Mouse (Mus musculus) MEL (cell line): Measurements from ENCODE around the gene Apbb2. TPM values are rescaled to one million over a fixed set of nuclear protein-coding genes. Genes with fewer than 3 reads are reported as not detected.

ENCODE experiments used
- DNase-seq: peaks from one replicate; pipeline ENCODE4 v3.0.0; 2011; ENCODE audit warnings: low read depth, low spot score
- H3K27ac ChIP-seq: 2 replicates; pipeline ENCODE4 v1.5.1; 2012; ENCODE audit warnings: low read depth, mild to moderate bottlenecking, control low read depth, low read length, moderate library complexity; ENCODE audit not compliant: control insufficient read depth
- H3K27me3 ChIP-seq, 2 experiments: fragments of 150-350 bp in 1 of 2; sonication (generic) in 1 of 2; 2 replicates each; pipeline ENCODE4 v1.6.1; 2012; ENCODE audit warnings: low read length in 2 of 2, mild to moderate bottlenecking in 2 of 2, improper control_type of control experiment in 1 of 2, moderate library complexity in 1 of 2; ENCODE audit not compliant: insufficient read depth in 2 of 2, control insufficient read depth in 1 of 2
- H3K36me3 ChIP-seq, 2 experiments: 2 replicates each; pipeline ENCODE4 v1.6.1; 2012 to 2014; ENCODE audit warnings: low read length in 2 of 2, improper control_type of control experiment in 1 of 2, inconsistent platforms in 1 of 2, mild to moderate bottlenecking in 1 of 2; ENCODE audit not compliant: insufficient read depth in 2 of 2, control insufficient read depth in 1 of 2
- H3K4me1 ChIP-seq, 2 experiments: fragments of 150-350 bp in 1 of 2; sonication (generic) in 1 of 2; 2 replicates each; pipeline ENCODE4 v1.6.1; 2012; ENCODE audit warnings: low read length in 2 of 2, improper control_type of control experiment in 1 of 2, mild to moderate bottlenecking in 1 of 2; ENCODE audit not compliant: insufficient read depth in 2 of 2, control insufficient read depth in 1 of 2
- H3K4me3 ChIP-seq, 2 experiments: fragments of 150-350 bp in 1 of 2; sonication (generic) in 1 of 2; 2 replicates each; pipeline ENCODE4 v1.5.1; 2012; ENCODE audit warnings: low read depth in 2 of 2, low read length in 2 of 2, mild to moderate bottlenecking in 2 of 2, moderate library complexity in 2 of 2, control low read depth in 1 of 2, improper control_type of control experiment in 1 of 2; ENCODE audit not compliant: control insufficient read depth in 1 of 2, insufficient read depth in 1 of 2
- H3K79me2 ChIP-seq: 2 replicates; pipeline ENCODE4 v1.6.1; 2012; ENCODE audit warnings: mild to moderate bottlenecking, low read length, moderate library complexity; ENCODE audit not compliant: control insufficient read depth, poor library complexity, insufficient read depth
- H3K9ac ChIP-seq: 2 replicates; pipeline ENCODE4 v1.6.1; 2012; ENCODE audit warnings: low read depth, mild to moderate bottlenecking, control low read depth, low read length, moderate library complexity; ENCODE audit not compliant: control insufficient read depth, poor library complexity, severe bottlenecking
- H3K9me3 ChIP-seq: fragments of 150-350 bp; sonication (generic); replicated peaks from 2 replicates; pipeline ENCODE4 v1.6.1; 2012; ENCODE audit warnings: mild to moderate bottlenecking, low read length, improper control_type of control experiment, moderate library complexity; ENCODE audit not compliant: insufficient read depth
- BHLHE40 ChIP-seq: IDR thresholded peaks from 2 replicates; pipeline ENCODE4 v1.6.1; 2012; ENCODE audit warnings: low read depth, mild to moderate bottlenecking, inconsistent platforms, low read length, improper control_type of control experiment, borderline replicate concordance
- CHD1 ChIP-seq: IDR thresholded peaks from 2 replicates; pipeline ENCODE4 v1.6.1; 2012; ENCODE audit warnings: low read depth, mild to moderate bottlenecking, inconsistent platforms, low read length, improper control_type of control experiment
- CHD2 ChIP-seq: IDR thresholded peaks from 2 replicates; pipeline ENCODE4 v1.6.1; 2011; ENCODE audit warnings: low read length, improper control_type of control experiment
- CTCF ChIP-seq, 3 experiments: IDR thresholded peaks in 2 of 3; conservative IDR thresholded peaks in 1 of 3; 2 replicates each; pipeline ENCODE4 v1.5.1; 2011 to 2012; ENCODE audit warnings: low read length in 3 of 3, low read depth in 2 of 3, mild to moderate bottlenecking in 2 of 3, improper control_type of control experiment in 1 of 3, inconsistent platforms in 1 of 3, mixed read lengths in 1 of 3, moderate library complexity in 1 of 3; ENCODE audit not compliant: control insufficient read depth in 1 of 3, insufficient read depth in 1 of 3, poor library complexity in 1 of 3, severe bottlenecking in 1 of 3
- E2F4 ChIP-seq: IDR thresholded peaks from 2 replicates; pipeline ENCODE4 v1.6.1; 2011; ENCODE audit warnings: low read depth, low read length, improper control_type of control experiment, borderline replicate concordance
- ELF1 ChIP-seq: IDR thresholded peaks from 2 replicates; pipeline ENCODE4 v1.6.1; 2014; ENCODE audit warnings: low read depth, mild to moderate bottlenecking, inconsistent platforms, low read length, improper control_type of control experiment, moderate library complexity
- ETS1 ChIP-seq: IDR thresholded peaks from 2 replicates; pipeline ENCODE4 v1.6.1; 2012; ENCODE audit warnings: low read depth, mild to moderate bottlenecking, inconsistent platforms, low read length, improper control_type of control experiment, moderate library complexity
- HCFC1 ChIP-seq: IDR thresholded peaks from 2 replicates; pipeline ENCODE4 v1.6.1; 2012; ENCODE audit warnings: low read depth, mild to moderate bottlenecking, inconsistent platforms, low read length, improper control_type of control experiment, moderate library complexity
- JUND ChIP-seq: IDR thresholded peaks from 2 replicates; pipeline ENCODE4 v1.6.1; 2011; ENCODE audit warnings: low read depth, mild to moderate bottlenecking, improper control_type of control experiment, low read length
- NRF1 ChIP-seq: IDR thresholded peaks from 2 replicates; pipeline ENCODE4 v1.6.1; 2014; ENCODE audit warnings: low read depth, mild to moderate bottlenecking, inconsistent platforms, low read length, improper control_type of control experiment, moderate library complexity; ENCODE audit not compliant: poor library complexity, insufficient read depth, severe bottlenecking
- POLR2A ChIP-seq, 2 experiments: IDR thresholded peaks; 2 replicates each; pipeline ENCODE4 v1.6.1; 2011 to 2012; ENCODE audit warnings: low read length in 2 of 2, mild to moderate bottlenecking in 2 of 2, control low read depth in 1 of 2, improper control_type of control experiment in 1 of 2, low read depth in 1 of 2, moderate library complexity in 1 of 2; ENCODE audit not compliant: control insufficient read depth in 1 of 2, insufficient read depth in 1 of 2, poor library complexity in 1 of 2
- RAD21 ChIP-seq: IDR thresholded peaks from 2 replicates; pipeline ENCODE4 v1.6.1; 2011; ENCODE audit warnings: mild to moderate bottlenecking, low read depth, low read length, improper control_type of control experiment
- RCOR1 ChIP-seq: IDR thresholded peaks from 2 replicates; pipeline ENCODE4 v1.6.1; 2012; ENCODE audit warnings: low read depth, mild to moderate bottlenecking, inconsistent platforms, low read length, improper control_type of control experiment
- TBP ChIP-seq: IDR thresholded peaks from 2 replicates; pipeline ENCODE4 v1.8.0; 2011; ENCODE audit warnings: low read depth, low read length, improper control_type of control experiment
- ZC3H11A ChIP-seq: IDR thresholded peaks from 2 replicates; pipeline ENCODE4 v1.6.1; 2012; ENCODE audit warnings: low read depth, mild to moderate bottlenecking, inconsistent platforms, low read length, improper control_type of control experiment
- ZKSCAN1 ChIP-seq: IDR thresholded peaks from 2 replicates; pipeline ENCODE4 v1.6.1; 2012; ENCODE audit warnings: low read depth, mild to moderate bottlenecking, inconsistent platforms, low read length, improper control_type of control experiment, moderate library complexity
- polyA plus RNA-seq, 2 experiments: library from polyadenylated mRNA; stranded (reverse) in 1 of 2; unstranded in 1 of 2; fragments of >175 nt in 1 of 2; fragments of >200 nt in 1 of 2; gene quantifications; 2 replicates each; pipeline versions ENCODE4 v1.2.1 to v1.2.4; 2012; ENCODE audit warnings: low replicate concordance in 2 of 2, low read depth in 1 of 2; ENCODE audit not compliant: insufficient read length in 2 of 2, insufficient read depth in 1 of 2, missing spikeins in 1 of 2
- total RNA-seq: library from RNA; depleted of rRNA; stranded (reverse); fragments of 300-350 nt; gene quantifications from 2 replicates; pipeline ENCODE4 v1.2.3, GENCODE M21; 2012

Gene Apbb2
- total and polyA plus RNA-seq, 3 experiments: not detected

DNA sequence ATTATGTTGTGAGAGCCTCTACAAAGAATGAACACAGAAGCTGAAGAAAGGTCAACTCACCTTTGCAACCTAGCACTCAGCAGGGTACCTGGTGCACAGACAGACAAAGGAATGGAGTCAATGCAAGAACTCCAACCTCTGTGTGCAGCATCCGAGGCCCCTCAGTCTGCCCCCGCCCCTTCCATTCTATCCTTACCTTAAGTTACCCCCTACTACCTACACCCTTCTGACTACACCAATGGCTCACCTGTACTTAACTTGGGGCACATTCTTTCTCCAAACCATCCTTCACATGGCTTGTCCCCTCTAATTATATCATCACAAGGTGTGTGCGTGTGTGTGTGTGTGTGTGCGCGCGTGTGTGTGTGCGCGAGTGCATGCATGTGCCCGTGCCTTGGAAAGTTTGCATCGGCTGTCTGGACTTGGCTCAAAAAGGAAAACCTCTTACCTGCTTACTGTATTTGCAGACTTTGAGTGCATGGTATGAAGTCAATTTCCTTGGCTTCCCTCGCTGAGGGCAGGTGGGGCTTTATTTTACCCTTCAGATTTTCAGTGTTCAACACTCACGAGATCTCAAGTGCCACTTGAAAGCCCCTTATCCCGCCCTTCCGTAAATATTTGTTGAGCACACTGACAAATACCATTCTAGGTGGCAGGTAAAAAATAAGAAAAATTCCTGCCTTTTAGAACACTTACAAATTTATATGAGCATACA lies 84.7 kb downstream of the Apbb2 start:
- no peaks in the 10 kb centered on the region for H3K27me3 ChIP-seq
- no peaks in the 10 kb centered on the region for H3K79me2 ChIP-seq
- no peak for DNase-seq
- TF ChIP-seq RCOR1: no peak
- no peak for TF ChIP-seq HCFC1
- no peak for TF ChIP-seq CTCF (IDR thresholded peaks at IDR 0.05 in 2 of 3, conservative IDR thresholded peaks at IDR 0.05 in 1 of 3; ENCODE audit: control insufficient read depth in 1 of 3, insufficient read depth in 1 of 3, low read depth in 2 of 3, low read length in 3 of 3, poor library complexity in 1 of 3, severe bottlenecking in 1 of 3)
- TF ChIP-seq CHD2: no peak
- H3K9me3 ChIP-seq: no peaks in the 10 kb centered on the region
- H3K4me3 ChIP-seq: no peak overlapping the region
- no peak overlapping the region for H3K27ac ChIP-seq
- no peaks in the 10 kb centered on the region for H3K36me3 ChIP-seq
- no peaks in the 10 kb centered on the region for H3K4me1 ChIP-seq
- H3K9ac ChIP-seq: no peak overlapping the region

DNA sequence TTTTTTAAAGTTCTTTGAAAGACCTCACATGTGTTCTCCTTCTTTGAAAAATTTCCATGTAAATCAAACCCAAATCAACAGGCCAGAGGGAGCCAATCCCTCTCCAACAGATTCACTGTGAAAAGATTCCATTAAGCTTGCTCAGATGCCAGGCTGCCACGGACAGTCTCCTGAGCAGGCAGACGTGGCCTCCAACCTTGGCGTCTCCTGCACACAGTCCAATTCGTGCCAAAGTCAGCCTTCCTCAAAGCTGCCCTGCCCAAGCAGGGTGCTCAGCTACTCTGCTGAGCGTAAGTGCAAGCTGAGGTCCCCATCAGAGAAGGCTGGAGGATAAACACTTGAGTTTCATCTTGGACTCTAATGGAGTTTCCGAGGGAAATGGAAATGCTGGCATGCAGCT lies 85.8 kb downstream of the Apbb2 start:
- Histone ChIP-seq H3K9me3 (no peaks in the 10 kb centered on the region), H3K27me3 (no peaks in the 10 kb centered on the region), H3K36me3 (no peaks in the 10 kb centered on the region), H3K79me2 (no peaks in the 10 kb centered on the region), H3K9ac (no peak overlapping the region), H3K4me1 (no peaks in the 10 kb centered on the region), H3K4me3 (no peak overlapping the region), H3K27ac (no peak overlapping the region)
- TF ChIP-seq CHD1: no peak
- TF ChIP-seq ZC3H11A: no peak
- TF ChIP-seq ZKSCAN1: no peak
- no peak for TF ChIP-seq BHLHE40
- TF ChIP-seq TBP: no peak
- TF ChIP-seq E2F4: no peak
- no peak for TF ChIP-seq HCFC1
- DNase-seq: no peak

DNA sequence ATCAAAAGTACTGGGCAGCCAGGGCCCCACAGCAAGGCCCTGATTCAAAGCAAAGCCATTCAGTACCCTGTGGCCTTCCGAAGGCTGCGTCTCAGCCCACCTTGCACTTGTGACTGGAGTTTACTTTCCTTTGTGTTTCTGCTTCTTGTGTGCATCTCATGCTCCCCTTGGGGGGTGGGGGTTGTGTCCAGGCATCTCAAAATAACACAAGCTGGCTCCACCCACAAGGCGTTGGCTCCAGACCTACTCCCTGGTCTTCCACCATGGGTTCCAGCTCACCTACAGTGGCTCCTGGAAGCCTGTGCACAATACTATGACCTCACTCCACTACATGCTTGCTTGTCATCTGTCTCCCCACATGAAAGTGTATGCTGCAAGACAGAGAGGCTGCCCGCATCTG lies 88.2 kb downstream of the Apbb2 start:
- H3K27ac ChIP-seq: no peak overlapping the region
- DNase-seq: no peak
- H3K4me1 ChIP-seq: no peaks in the 10 kb centered on the region
- no peak overlapping the region for H3K9ac ChIP-seq
- H3K9me3 ChIP-seq: no peaks in the 10 kb centered on the region
- H3K4me3 ChIP-seq: no peak overlapping the region
- no peaks in the 10 kb centered on the region for H3K27me3 ChIP-seq
- no peaks in the 10 kb centered on the region for H3K79me2 ChIP-seq
- TF ChIP-seq E2F4 (no peak), NRF1 (no peak), ELF1 (no peak), ETS1 (no peak), RAD21 (no peak), POLR2A (IDR thresholded peaks at IDR 0.05; ENCODE audit: control insufficient read depth in 1 of 2, insufficient read depth in 1 of 2, low read depth in 1 of 2, low read length in 2 of 2, poor library complexity in 1 of 2) (no peak), JUND (no peak), TBP (no peak)
- TF ChIP-seq, all 39 proteins: peak for 0
- no peaks in the 10 kb centered on the region for H3K36me3 ChIP-seq
